Mouse (Mus musculus) heart, adult 11 months (tissue): ENCODE results near the gene Rbm4.
"Not testable (repeated sequence)": the region's sequence is repeated elsewhere in the genome, so short reads cannot be mapped to it uniquely, and the experiment has no call there.

Experiments used
- DNase-seq: peaks from one replicate; pipeline ENCODE4 v3.0.0; 2022

The Rbm4 gene

DNA sequence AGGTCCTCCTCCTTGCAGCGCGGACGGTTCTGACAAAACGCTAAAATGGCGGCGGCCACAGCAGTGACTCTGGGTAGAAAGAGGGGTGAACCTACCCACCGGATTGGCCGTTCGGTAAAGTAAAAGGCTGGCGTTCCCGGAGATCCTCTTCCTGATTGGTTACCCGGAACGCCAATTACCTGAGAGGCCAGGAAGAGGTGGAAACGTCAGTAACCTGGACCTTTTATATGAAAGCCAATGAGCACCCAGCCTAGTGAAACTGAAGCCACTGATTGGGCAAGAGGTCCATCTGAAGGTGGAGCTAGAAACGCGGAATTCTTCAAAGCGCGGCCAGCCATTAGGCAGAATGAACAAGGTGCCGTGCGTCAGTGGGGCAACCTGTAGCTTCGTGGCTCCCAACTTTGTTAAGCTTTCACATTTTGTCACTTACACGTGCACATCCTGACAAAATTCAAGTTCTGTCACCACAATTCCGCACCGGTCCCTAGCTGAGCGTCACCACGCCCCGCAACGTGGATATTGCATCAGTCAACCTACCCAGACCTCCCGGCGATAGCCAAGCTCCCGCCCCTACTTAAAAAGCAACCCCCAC, at the start of gene Rbm4:
Gene Rbm4, minus strand, starts transcription at position 71 of the 592 bp plus-strand sequence.
- DNase-seq = peak; percentile 100

DNA sequence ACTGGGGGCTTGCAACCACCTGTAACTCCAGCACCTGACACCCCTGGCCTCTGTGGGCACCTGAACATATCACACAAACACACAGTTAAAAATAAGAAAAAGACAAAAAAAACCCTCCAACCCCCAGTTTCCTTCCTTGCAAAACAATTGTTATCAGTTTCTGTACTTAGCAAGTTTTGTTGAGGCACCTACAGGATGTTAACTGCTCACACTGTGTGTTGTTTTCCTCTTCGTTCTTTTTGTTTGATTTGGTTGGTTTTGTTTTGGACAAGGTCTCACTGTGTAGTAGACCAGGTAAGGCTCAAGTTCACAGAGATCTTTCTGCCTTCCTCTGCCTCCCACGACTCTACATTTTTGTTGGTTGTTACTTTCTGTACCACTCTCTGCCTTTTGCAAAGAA, 48.9 kb upstream of the Rbm4 start:
- DNase-seq = no peak

DNA sequence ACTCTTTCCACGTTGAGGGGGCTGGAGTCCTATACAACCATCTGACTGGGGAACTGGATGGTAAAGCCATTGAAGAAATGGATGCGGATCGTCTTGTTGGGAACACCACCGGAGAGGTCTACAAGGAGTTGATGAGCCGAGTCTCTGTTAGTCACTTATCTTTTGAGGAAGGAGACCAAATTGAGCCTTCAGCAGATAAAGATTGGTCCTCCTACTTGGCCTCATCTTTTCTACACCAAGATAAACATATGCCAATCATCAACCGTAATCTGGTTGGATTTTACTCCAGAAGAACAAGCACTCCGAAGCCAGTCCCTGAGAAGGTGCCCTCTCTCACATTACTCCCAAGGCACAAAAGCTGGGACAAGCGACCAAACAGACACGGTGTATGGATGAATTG, 47.1 kb upstream of the Rbm4 start:
- no peak for DNase-seq

DNA sequence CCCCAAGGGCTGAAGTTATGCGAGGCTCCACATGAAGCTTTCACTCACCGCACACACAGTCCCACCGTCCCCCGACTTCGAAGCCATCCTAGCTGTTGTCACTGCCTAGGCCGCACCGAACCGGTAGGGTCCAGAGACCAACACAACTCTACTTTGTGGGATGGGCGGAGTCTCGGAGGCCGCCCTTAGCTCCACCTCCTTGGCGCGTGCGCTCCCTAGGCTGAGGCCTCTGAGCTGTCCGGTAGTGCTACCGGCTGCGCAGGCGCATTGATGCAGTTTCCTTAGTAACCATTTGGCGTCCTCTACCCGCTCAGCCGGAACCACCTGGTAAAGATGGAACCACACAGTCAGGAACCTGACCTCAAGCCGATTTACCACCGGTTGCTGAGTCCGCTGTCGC, 45.4 kb upstream of the Rbm4 start, which contains the start of the genes Ccs and Ccdc87:
Gene Ccs, minus strand, starts transcription at position 184 of the 400 bp plus-strand sequence.
Gene Ccdc87, plus strand, starts transcription at position 218 of the 400 bp plus-strand sequence.
- DNase-seq = peak; percentile 100

DNA sequence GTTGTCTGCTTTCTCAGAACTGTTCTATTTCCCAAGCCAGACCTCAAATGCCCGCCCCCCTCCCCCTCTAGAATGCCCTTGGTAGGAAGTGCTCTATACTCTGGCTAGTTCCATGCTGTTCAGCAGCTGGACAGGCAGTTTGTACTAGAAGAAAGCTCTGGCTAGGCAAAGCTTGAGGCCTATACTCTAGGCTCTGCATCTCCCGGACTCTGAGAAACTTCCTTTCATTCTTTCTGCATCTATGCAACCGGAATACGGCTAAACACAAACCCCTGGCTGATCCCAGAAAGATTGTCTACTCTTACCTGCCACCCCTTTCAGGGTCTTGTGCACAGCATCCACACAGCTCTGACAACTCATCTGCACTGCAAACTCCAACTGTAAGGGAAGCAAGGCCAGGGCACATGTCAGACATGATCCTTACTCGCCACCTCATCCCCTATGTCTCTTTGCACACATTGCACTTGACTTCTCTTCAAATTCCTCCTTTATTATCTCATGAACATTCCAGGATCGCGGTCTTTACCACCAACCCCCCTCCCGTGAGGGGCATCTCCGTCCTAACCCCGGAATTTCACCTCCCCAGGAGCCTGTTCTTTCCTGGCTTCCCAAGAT, 44.9 kb upstream of the Rbm4 start:
- DNase-seq = no peak

DNA sequence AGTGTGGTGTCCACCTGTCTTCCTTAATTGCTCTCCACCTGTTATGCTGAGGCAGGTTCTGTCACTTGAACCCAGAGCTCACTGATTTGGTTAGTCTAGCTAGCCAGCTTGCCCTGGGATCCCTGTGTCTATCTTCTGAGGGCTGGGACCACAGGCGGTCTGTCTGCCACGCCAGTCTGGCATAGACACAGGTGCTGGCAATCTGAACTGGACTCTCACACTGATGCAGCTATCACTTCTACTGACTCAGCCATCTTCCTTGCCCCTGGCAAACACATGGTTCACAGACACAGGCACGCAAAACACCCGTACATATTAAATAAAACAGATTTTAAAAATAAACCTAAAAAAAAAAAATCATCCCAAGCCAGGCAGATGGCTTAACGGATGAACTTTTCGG, 43.3 kb upstream of the Rbm4 start:
- DNase-seq = no peak

DNA sequence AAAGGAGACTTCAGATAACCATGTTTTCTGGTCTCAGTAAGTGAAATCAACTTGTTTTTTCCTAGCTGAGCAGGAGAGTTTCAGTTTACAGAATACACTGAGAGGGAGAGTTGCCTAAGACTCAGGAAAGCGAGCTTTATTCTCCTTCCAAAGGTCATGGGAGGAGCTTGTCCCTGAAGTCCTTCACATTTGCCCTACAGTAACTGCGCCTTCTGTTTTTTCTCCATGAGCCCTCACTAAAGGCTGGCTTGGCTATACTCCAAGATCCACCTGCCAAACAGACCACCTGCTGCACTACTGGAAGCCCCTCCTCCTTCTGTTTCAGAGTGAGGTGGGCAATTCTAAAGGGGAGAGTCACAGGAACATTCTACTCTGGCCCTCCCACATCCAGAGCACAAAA, 42.4 kb upstream of the Rbm4 start:
- DNase-seq = no peak

DNA sequence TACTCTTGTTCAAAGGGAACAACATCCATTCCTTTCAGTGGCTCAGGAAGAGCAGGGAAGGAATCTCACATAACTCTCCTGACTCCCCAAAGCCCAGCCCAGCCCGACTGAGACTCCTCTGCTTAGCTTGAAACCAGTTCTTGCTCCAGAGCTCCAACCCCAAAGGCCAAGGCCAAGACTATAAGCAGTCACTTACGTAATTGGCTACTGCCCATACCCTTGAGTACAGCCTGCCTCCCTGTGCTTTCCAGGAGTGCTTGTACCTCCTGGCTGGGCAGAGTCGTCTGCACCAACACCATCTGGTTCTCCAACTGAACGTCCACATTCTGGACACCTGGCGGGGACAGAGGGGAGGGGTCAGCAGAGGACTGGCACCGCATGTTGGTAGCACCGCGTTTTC, 40.3 kb upstream of the Rbm4 start:
- no peak for DNase-seq

DNA sequence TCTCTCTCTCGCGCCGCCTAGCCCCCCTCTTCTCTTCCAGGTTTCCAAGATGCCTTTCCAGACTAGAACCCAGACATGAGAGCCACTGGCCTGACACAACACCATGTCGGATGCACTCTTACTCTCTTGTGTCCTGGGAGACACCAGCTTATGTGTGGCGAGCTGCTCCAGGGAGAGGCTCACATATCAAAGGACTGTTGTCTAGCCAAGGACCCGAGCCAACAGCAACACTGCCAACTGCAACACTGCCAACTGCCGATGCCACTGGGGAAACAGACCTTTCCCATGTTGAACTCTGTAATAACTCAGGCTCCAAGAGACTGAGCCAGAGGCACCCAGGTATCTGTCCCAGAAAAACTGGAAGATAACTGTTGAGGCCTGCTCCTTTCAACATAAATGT, 35.5 kb upstream of the Rbm4 start:
- peak; percentile 95 for DNase-seq

DNA sequence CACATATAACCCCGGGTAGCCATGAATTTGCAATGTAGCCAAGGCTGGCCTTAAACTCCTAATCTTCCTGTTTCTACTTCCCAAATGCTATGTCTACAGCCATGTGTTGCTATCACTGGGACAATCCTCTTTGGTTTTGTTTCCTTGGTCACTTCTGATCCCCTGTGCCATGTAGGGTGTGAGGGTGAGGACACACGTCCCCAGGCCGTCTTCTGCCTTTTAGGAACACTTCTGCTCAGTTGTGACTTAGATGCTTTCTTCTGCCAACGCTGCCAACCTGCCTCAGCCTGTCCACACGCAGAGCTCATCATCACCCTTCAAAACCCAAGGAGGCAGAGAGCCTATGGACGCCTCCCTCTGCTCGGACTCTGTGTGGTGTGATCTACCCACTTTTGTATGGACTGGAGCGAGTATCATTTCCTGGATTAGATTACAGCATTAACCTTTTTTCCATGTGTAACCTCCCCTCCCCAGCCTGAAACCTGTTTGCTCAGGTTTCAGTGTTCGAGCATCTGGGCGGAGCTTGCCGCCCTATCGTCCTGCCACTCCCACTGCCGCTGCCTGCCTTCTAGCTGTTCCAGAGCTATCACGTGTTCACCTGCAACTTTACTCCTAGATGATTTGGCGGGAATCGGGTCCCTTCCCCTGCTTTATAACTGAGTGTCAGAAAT, 34.9 kb upstream of the Rbm4 start:
- DNase-seq = peak; percentile 78

DNA sequence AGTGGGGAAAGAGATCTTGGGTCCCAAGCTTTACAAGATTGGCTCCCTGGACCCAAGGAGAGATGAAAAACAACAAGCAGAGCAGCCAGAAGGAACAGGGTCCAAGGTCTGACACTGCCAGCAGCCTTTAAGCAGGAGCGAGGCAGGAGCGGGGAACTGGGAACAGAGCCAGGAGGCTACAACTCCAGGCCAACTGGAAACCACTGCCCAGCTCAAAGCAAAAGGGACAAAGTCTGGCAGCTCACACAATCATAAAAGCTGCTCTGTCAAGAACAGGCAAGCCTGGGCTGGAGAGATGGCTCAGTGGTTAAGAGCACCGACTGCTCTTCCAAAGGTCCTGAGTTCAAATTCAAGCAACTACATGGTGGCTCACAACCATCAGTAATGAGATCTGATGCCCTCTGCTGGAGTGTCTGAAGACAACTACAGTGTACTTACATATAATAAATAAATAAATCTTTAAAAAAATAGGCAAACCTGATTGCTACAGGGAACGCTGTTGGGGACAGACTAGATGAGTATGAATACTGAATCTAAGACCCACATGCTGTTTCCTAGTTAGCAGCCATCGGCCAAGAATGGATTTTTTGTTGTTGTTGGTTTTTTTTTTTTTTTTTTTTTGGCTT, 27.1 kb upstream of the Rbm4 start:
- DNase-seq = peak; percentile 98

DNA sequence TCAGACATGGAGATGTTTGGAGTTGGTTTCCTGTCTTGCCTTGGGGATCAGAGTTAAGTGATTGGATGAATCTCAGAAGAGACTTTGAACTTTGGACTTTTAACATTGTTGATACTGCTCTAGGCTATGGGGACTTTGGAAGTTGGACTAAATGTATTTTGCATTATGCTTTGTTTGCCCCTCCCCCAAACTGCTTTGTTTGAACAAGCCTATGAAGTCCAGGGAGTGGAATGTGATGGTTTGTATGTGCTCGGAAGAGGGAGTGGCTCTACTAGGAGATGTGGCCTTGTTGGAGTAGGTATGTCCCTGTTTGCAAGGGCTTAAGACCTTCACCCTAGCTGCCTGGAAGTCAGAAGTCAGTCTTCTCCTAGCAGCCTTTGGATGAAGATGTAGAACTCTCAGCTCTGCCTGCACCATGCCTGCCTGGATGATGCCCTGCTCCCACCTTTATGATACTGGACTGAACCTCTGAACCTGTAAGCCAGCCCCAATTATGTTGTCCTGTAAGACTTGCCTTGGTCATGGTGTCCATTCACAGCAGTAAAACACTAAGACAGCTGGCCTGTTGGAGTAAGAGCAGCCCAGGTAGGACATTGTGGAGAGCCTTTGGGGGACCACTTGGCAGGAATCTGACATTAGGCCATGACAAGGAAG, 23.6 kb upstream of the Rbm4 start:
- peak; percentile 76 for DNase-seq

DNA sequence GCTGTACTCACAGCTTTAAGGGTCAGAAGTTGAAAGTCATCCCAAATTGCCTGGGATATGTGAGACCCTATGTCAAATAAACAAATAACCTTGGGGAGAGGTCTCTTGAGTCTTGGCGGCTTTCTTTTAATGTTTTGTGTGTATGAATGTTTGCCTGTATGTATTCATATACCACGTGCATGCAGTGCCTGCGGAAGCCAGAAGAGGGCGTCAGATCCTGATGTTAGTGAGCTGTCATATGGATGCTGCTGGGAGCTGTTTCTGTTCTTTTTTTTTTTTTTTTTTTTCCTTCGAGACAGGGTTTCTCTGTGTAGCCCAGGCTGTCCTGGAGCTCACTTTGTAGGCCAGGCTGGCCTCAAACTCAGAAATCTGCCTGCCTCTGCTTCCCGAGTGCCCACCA, 19.3 kb upstream of the Rbm4 start:
- no peak for DNase-seq

DNA sequence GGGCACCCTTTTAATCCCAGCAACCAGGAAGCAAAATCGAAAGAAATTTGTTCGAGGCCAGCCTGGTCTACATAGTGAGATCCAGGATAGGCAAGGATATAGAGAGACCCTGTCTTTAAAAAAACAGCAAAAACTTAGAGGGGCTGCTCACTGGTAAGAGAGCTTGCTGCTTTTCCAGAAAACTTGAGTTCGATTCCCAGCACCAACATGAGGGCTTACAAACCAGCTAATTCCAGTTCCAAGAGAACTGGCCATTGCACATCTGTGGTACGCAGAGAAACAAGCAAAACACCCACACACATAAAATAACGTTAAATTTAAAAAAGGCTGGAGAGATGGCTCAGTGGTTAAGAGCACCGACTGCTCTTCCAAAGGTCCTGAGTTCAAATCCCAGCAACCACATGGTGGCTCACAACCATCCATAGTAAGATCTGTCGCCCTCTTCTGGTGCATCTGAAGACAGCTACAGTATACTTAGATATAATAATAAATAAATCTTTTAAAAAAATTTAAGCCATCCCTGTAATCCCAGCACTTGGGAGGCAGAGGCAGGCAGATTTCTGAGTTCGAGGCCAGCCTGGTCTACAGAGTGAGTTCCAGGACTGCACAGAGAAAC, 18.7 kb upstream of the Rbm4 start:
- DNase-seq = not testable (repeated sequence)

DNA sequence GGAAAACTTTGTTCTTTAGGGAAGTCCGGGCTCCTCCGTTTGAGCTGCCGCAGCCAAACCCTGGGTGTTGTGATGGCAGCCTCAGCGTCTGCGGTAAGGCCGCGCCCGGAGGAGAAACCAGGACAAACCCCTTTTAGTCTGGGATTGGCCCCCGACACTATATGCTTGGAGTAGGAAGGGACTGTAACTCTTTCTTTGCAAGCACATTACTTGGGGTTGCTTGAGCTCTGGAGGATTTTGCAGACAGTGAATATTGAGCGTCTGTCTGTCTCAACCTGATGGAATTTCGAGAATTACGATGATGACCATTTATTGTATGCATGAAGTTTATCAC, 18.2 kb upstream of the Rbm4 start:
- no peak for DNase-seq

DNA sequence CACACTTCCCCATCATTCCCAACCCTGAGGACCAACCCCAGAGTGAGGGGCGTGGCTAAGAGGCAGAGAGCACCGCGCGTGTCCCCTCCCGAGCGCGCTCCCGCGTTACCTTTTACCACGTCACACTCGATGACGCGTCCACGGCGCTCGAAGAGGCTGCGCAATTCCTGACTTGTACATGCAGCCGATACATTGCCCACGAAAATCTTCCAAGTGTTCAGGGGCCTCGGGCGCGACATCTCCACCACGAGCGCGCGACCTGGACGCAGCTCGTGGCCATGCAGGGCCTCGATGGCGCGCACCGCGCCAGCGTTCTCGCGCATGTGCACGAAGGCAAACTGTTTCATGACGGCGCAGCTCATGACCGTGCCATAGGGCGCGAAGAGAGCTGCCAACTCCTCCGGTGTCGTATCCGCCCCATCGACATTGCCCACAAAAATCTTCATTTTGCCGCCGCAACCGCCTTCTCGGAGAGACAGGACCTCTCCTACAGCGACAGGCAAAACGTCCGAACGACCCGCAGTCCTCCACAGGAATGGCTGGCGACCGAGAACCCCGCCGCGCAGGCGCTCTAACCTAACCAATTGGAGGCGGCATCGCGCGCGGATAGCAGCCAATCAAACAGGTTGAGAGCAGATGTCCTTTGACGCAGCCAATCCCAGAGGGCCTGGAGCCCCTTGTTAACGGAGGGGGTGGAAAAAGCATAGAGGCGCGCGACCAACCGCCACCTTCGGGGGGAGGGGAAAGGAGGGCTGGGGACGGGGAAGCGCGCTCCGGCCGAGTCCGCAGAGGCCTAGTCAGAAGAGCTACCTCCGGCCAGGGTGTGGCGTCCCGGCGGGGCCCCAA, 17.6 kb upstream of the Rbm4 start, which contains the start of the genes Gm21992 and Rbm14:
Gene Gm21992, minus strand, starts transcription at position 550 of the 846 bp plus-strand sequence.
Gene Rbm14, minus strand, starts transcription at position 572 of the 846 bp plus-strand sequence.
- peak; percentile 100 for DNase-seq

DNA sequence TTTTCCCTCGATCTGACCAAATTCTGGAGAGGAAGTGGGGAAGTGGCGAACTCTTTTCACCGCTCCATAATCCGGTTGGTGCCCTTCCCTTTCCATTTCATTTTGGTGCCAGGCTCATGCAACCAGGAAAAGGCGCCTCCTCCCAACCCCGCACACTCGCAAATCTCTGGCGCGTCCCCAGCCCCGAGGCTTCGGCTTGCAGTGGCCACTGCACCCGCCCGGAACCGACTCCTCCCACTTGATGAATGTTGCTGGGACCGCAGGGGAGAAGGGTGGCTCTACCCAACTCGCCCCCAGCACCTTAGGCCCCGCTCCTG, 17.0 kb upstream of the Rbm4 start:
- DNase-seq = no peak

DNA sequence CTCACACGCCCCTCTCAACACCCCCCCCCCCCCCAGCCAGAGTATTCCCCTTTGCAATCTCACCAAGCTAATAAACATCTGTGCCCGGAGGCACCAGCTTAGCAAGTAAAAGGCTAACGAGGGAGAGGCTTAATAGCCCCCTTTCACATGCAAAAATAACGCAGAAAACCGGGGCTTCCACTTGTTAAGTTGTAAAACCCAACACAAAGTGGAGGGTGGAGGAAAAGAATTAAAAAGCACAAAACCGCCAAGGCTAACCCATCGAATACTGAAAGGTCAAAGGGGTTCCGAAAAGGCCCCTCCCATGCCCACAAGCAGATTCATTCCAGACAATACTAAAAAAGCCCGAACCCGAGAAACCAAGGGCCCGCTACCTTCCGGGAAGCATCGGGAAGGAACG, 16.6 kb upstream of the Rbm4 start:
- DNase-seq = no peak

DNA sequence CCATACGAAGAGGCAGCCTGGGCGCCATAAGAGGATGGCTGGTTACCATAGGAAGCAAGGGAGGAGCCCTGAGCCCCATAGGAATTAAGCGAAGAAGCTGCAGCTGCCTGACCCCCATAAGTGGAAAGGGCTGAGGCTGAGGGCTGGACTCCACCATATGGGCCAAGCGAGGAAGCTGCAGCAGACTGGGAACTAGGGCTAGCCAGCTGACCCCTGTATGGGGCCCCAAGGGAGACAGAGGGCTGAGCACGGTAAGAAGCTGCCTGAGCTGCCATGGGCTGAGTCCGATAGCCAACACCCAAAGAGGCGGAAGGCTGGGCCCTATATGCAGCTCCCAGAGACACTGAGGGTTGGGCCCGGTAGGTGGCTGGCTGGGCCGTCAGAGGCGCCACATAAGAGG, 9.6 kb upstream of the Rbm4 start:
- peak; percentile 93 for DNase-seq

DNA sequence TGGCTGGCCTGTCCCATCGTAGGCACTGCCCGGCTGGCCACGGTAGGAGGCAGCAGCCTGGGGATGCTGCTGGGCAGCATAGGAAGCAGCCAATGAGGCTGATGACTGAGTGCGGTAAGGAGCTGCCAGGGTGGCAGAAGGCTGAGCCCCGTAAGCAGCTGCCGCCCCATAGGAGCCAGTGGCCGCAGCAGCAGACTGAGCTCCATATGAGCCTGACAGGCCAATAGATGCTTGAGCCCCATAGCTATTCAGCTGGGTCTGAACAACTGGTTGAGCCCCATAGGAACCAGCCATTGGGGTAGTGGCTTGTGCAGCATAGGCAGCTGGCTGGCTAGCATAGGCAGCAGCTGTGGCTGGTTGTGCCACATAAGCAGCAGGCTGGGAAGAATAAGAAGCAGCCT, 9.0 kb upstream of the Rbm4 start:
- no peak for DNase-seq

DNA sequence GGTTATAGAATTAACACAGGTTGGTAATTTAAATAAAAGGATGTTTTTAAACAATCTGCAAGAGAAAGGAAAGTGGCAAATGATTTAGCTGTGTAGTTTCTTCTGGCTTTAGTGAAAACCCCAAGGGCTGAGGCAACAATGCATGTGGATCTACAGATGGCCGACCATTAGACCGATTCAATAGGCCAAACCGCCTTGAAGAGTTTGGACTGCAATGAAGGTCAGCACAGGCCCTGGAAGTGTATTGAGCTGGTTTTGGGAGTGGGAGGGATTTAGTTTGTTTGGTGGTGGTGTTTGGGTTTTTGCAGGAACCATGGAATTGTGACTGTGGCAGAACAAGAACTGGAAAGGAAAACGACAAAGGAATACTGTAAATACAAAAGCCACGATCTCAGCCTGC, 5.4 kb upstream of the Rbm4 start:
- peak; percentile 75 for DNase-seq

DNA sequence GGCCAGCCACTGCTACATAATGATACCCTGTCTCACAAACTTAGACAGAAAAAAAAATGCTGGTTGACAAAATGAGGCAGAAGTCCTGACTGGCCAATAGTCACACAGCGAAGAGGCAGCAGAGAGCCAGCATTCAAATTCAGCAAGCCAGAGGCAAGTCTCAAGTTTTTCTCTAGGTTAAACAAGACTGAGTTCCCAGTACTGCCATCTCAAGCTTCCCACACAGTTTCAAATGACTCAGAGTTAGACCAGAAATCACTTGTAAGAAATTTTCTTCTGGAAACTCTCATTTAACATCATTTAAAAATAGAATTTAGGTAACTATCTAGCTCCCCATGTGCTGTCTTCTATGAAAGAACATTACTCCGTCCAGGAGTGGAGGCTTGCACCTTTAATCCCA, 4.1 kb upstream of the Rbm4 start:
- DNase-seq = peak; percentile 52
